Mouse (Mus musculus) bone marrow, adult 2 months (tissue): ENCODE results near the gene Myh11. TPM values are rescaled to one million over a fixed set of nuclear protein-coding genes. Genes with fewer than 3 reads are reported as not detected.

Experiments
- H3K27ac ChIP-seq: fragments of 200-500 bp; 2 replicates; pipeline ENCODE4 v1.5.1; 2012; ENCODE audit warnings: low read depth, mild to moderate bottlenecking, control low read depth, inconsistent platforms, low read length; ENCODE audit not compliant: control insufficient read depth, poor library complexity, insufficient read depth
- H3K4me1 ChIP-seq: fragments of 200-500 bp; 2 replicates; pipeline ENCODE4 v1.6.1; 2011; ENCODE audit warnings: low read length; ENCODE audit not compliant: control insufficient read depth, insufficient read depth
- H3K4me3 ChIP-seq: fragments of 200-500 bp; replicated peaks from 2 replicates; pipeline ENCODE3; 2011; ENCODE audit warnings: mild to moderate bottlenecking, low read depth, low read length, control low read depth; ENCODE audit not compliant: control insufficient read depth
- CTCF ChIP-seq: fragments of 200-500 bp; IDR thresholded peaks from 2 replicates; pipeline ENCODE4 v1.5.1; 2011; ENCODE audit warnings: low read length, control low read depth; ENCODE audit not compliant: control insufficient read depth, insufficient read depth
- POLR2A ChIP-seq: fragments of 200-500 bp; IDR thresholded peaks from 2 replicates; pipeline ENCODE4 v1.6.1; 2011; ENCODE audit warnings: low read depth, mild to moderate bottlenecking, control low read depth, low read length, borderline replicate concordance; ENCODE audit not compliant: control insufficient read depth
- WGBS: fragments of 180-500 bp; shearing (Covaris S2); methylation state at CpG from one replicate; pipeline ENCODE4 v1.1.7; 2018; 5-methylcytosine and 5-hydroxymethylcytosine counted together
- polyA plus RNA-seq: library from polyadenylated mRNA; stranded (reverse); fragments of >200 nt; gene quantifications from 2 replicates; pipeline ENCODE4 v1.2.4, GENCODE M21; 2011; ENCODE audit warnings: low replicate concordance; ENCODE audit not compliant: missing spikeins, insufficient read depth, insufficient read length

Gene Myh11
- polyA plus RNA-seq = 0.31 and 1.1 TPM in 2 replicates

DNA sequence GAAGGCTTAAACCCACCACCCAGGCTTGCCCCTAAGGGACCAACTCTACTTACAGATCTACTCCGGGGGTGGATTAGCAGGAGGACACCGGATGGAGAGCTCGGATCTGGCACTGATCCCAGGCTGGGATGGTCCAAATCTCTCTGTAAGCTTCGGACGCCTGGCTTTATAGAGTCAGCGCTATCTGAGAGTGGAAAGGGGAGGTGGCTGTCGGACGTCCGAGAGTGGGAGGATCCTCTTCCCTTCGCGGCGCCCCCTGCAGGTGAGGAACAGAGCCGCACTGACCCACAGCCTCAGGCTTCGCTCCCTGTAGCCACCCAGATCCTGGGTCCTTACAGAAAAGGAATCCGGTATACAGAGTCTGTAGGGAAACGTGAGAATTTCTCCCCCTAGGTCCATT, at the start of gene Myh11:
Myh11 (minus strand) TSS at position 150 of the 400 bp plus-strand sequence.
- WGBS = 12% methylated on average over 16 of the region's 16 CpGs
- Histone ChIP-seq H3K4me1 (no peaks in the 10 kb centered on the region; the same call in none of the 2 replicates), H3K27ac (no peak within 1 kb of the TSS), H3K4me3 (no peak within 1 kb of the TSS)
- no peak for TF ChIP-seq POLR2A
- TF ChIP-seq CTCF = peak; percentile 50

DNA sequence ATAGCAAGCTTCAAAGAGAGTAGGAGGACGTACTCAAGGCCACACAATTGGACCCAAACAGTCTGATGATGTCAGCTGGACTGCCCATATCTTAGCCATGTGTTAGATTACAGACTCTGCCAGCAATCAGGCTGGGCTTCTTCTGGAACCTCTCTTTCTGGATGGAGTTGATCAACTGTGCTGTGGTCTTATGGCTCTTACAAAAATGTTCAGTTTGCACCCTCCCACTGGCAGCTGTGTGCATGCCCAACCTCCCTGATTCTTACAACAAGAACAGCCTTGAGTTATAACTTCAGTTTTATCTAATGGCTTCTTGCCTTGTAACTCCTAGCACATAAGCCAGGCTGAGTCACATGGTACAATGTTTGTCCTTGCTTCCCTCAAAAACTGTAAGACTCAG, 37.0 kb upstream of the Myh11 start:
- TF ChIP-seq CTCF (no peak), POLR2A (no peak)
- WGBS = 68% methylated on average over 1 of the region's 1 CpGs
- no peak overlapping the region for H3K27ac ChIP-seq
- H3K4me3 ChIP-seq = no peak overlapping the region
- H3K4me1 ChIP-seq = no peaks in the 10 kb centered on the region

DNA sequence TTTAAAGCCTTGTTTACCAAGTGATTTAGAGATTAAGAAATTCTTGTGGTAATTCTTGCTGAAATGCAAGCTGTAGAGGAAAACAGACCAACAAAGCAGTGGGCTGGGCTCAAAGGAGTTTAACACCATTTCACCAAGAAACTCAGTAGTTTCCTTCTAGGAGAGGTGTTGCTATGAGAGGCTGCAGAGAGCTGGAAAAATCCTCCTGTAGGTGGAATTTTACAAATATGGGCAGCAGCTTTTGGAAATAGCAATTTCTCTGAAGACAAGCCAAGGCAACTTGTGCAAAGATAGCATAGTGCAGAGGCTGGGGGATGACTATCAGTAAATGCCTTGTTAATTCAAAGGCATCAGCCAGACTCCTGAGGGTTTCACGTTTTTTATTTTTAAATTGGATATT, 29.3 kb upstream of the Myh11 start:
- H3K4me3 ChIP-seq = no peak overlapping the region
- no peak overlapping the region for H3K27ac ChIP-seq
- TF ChIP-seq CTCF = no peak
- WGBS = 76% methylated on average over 1 of the region's 1 CpGs
- H3K4me1 ChIP-seq = no peaks in the 10 kb centered on the region

- WGBS = 78% methylated on average over 3 of the region's 3 CpGs
- H3K27ac ChIP-seq = no peak overlapping the region
- no peaks in the 10 kb centered on the region for H3K4me1 ChIP-seq
- no peak overlapping the region for H3K4me3 ChIP-seq
- no peak for TF ChIP-seq POLR2A
- TF ChIP-seq CTCF = no peak
Observed at GRCm38 (mm10) chr16:14319681-14320080, 28.5 kb upstream of the Myh11 start.

- no peaks in the 10 kb centered on the region for H3K4me1 ChIP-seq
- peak; percentile 78 for TF ChIP-seq POLR2A
- no peak for TF ChIP-seq CTCF
- peak within 1 kb of the TSS; percentile 77 for H3K27ac ChIP-seq
- WGBS = under 1% methylated on average over 51 of the region's 51 CpGs
- peak within 1 kb of the TSS; percentile 85 for H3K4me3 ChIP-seq
Observed at GRCm38 (mm10) chr16:14316884-14317876, 26.0 kb upstream of the Myh11 start, which contains the start of gene Fopnl. Gene Fopnl (minus strand): TSS chr16:14317405.

- TF ChIP-seq CTCF (no peak), POLR2A (no peak)
- Histone ChIP-seq H3K27ac (no peak overlapping the region), H3K4me1 (no peaks in the 10 kb centered on the region; the same call in none of the 2 replicates), H3K4me3 (no peak overlapping the region)
- 89% methylated on average over 7 of the region's 7 CpGs for WGBS
Observed at GRCm38 (mm10) chr16:14312914-14313313, 21.7 kb upstream of the Myh11 start.

- 47% methylated on average over 6 of the region's 6 CpGs for WGBS
- H3K27ac ChIP-seq = no peak overlapping the region
- H3K4me1 ChIP-seq = no peaks in the 10 kb centered on the region; the same call in none of the 2 replicates
- no peak overlapping the region for H3K4me3 ChIP-seq
- peak; percentile 78 for TF ChIP-seq CTCF
- no peak for TF ChIP-seq POLR2A
Observed at GRCm38 (mm10) chr16:14311371-14311770, 20.2 kb upstream of the Myh11 start.

DNA sequence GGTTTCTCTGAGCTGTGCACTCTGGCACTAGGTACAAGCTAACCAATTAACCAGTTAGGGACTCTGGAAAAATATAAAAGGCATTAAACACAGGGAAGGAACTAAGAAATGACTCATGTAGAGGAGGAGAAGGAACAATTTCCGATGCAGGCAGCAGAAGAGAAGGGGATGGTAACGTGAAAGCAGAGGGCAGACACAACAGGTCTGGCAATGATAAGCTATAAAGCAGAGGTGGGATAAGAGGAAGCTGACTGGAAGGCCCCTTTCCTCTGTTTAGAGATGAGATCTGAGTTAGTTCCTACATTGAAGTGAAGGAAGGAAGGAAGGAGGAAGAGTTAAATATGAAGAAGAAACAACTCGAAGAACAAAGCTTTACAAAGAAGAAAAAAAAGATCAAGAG, 18.7 kb upstream of the Myh11 start:
- H3K27ac ChIP-seq = no peak overlapping the region
- H3K4me3 ChIP-seq = no peak overlapping the region
- WGBS = 35% methylated on average over 3 of the region's 3 CpGs
- no peak for TF ChIP-seq POLR2A
- no peak for TF ChIP-seq CTCF
- no peaks in the 10 kb centered on the region; the same call in none of the 2 replicates for H3K4me1 ChIP-seq
